Mouse (Mus musculus): Measurements from ENCODE around the gene Nrxn1. TPM values are rescaled to one million over a fixed set of nuclear protein-coding genes. Genes with fewer than 3 reads are reported as not detected.

The Nrxn1 gene
- polyA plus RNA-seq, 1 experiment = 0.05 TPM

DNA sequence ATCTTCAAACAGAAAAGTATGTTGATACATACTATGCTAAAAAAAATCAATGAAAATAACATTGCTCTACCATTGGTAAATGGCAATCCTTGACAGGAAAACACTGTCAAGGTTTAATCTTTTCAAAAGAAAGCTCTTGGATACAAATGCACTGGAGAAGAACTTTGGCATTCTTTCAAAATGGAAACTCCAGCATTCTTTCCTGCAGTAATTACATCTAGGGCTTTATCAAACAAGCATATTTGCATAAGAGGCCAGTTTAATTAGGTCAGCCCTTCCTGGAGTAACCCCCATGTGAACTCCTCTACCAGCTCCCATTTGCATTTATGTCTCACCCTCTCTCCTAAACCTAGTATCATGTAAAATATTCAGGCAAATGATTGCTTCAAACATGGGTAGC is 696.5 kb downstream of the Nrxn1 start:
- Histone ChIP-seq H3ac (ENCODE audit: control insufficient read depth, insufficient read length) (no peak overlapping the region), H3K36me3 (ENCODE audit: control insufficient read depth, insufficient read depth) (no peaks in the 10 kb centered on the region), H3K27me3 (ENCODE audit: control insufficient read depth, insufficient read depth, insufficient read length) (no peaks in the 10 kb centered on the region), H3K4me3 (no peak overlapping the region), H3K79me2 (ENCODE audit: control insufficient read depth, insufficient read depth) (no peaks in the 10 kb centered on the region), H3K4me2 (ENCODE audit: low read depth) (no peak overlapping the region)
- TF ChIP-seq SRF (IDR thresholded peaks at IDR 0.05; ENCODE audit: control insufficient read depth, insufficient read length, low read depth) (no peak), USF1 (IDR thresholded peaks at IDR 0.05; ENCODE audit: low read depth) (no peak), REST (IDR thresholded peaks at IDR 0.05; ENCODE audit: insufficient read depth, insufficient read length) (no peak), MAX (IDR thresholded peaks at IDR 0.05; ENCODE audit: low read depth) (no peak), MYOD1 (IDR thresholded peaks at IDR 0.05; ENCODE audit: control insufficient read depth in 1 of 3, insufficient read length in 2 of 3, low read depth in 2 of 3) (no peak), MYOG (IDR thresholded peaks at IDR 0.05; ENCODE audit: control insufficient read depth in 1 of 3, insufficient read depth in 1 of 3, insufficient read length in 2 of 3, low read depth in 2 of 3) (no peak), TCF12 (IDR thresholded peaks at IDR 0.05; ENCODE audit: insufficient read depth, poor library complexity, severe bottlenecking) (no peak), TCF3 (IDR thresholded peaks at IDR 0.05; ENCODE audit: insufficient read length, low read depth) (no peak)

GRCm38 (mm10) chr17:90394606-90395005 is 698.3 kb downstream of the Nrxn1 start:
- Histone ChIP-seq H3K36me3 (ENCODE audit: control insufficient read depth, insufficient read depth) (no peaks in the 10 kb centered on the region), H3ac (ENCODE audit: control insufficient read depth, insufficient read length) (no peak overlapping the region), H3K79me2 (ENCODE audit: control insufficient read depth, insufficient read depth) (no peaks in the 10 kb centered on the region), H3K27me3 (ENCODE audit: control insufficient read depth, insufficient read depth, insufficient read length) (no peaks in the 10 kb centered on the region), H3K4me2 (ENCODE audit: low read depth) (no peak overlapping the region), H3K4me3 (no peak overlapping the region)
- no peak for TF ChIP-seq TCF12 (IDR thresholded peaks at IDR 0.05; ENCODE audit: insufficient read depth, poor library complexity, severe bottlenecking)
- no peak for TF ChIP-seq MAX (IDR thresholded peaks at IDR 0.05; ENCODE audit: low read depth)
- TF ChIP-seq CEBPB (IDR thresholded peaks at IDR 0.05; ENCODE audit: insufficient read depth, poor library complexity, severe bottlenecking) = no peak
- TF ChIP-seq E2F4 (IDR thresholded peaks at IDR 0.05; ENCODE audit: insufficient read depth) = no peak
- TF ChIP-seq SRF (IDR thresholded peaks at IDR 0.05; ENCODE audit: control insufficient read depth, insufficient read length, low read depth) = no peak
- no peak for TF ChIP-seq MYOG (IDR thresholded peaks at IDR 0.05; ENCODE audit: control insufficient read depth in 1 of 3, insufficient read depth in 1 of 3, insufficient read length in 2 of 3, low read depth in 2 of 3)
- no peak for TF ChIP-seq REST (IDR thresholded peaks at IDR 0.05; ENCODE audit: insufficient read depth, insufficient read length)
- TF ChIP-seq MYOD1 (IDR thresholded peaks at IDR 0.05; ENCODE audit: control insufficient read depth in 1 of 3, insufficient read length in 2 of 3, low read depth in 2 of 3) = no peak
- TF ChIP-seq POLR2AphosphoS2 (IDR thresholded peaks at IDR 0.05; ENCODE audit: insufficient read length, low read depth) = no peak

DNA sequence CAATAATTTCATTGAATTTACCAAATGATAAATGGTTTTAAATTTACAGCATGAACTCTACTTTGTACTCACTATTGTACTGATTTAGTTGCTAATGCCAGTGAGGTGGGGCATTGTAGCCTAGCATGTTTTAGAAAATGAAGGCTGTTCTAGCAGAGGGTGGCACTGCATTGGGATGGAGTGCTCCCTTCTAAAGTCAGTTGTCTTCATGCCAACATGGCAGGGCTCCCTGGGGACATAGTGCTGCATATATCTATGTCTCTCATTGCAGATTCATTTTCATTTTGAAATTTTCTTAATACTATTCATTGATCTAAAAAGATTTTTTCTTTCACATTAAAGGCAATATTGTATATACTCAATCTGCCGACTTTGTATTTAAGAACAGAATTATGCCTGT is 700.1 kb downstream of the Nrxn1 start:
- no peaks in the 10 kb centered on the region for H3K36me3 ChIP-seq (ENCODE audit: control insufficient read depth, insufficient read depth)
- no peak for TF ChIP-seq E2F4 (IDR thresholded peaks at IDR 0.05; ENCODE audit: insufficient read depth)
- TF ChIP-seq USF1 (IDR thresholded peaks at IDR 0.05; ENCODE audit: low read depth) = no peak
- TF ChIP-seq POLR2AphosphoS2 (IDR thresholded peaks at IDR 0.05; ENCODE audit: insufficient read length, low read depth) = no peak
- no peak for TF ChIP-seq MYOD1 (IDR thresholded peaks at IDR 0.05; ENCODE audit: control insufficient read depth in 1 of 3, insufficient read length in 2 of 3, low read depth in 2 of 3)
- TF ChIP-seq SRF (IDR thresholded peaks at IDR 0.05; ENCODE audit: control insufficient read depth, insufficient read length, low read depth) = no peak
- no peak for TF ChIP-seq CEBPB (IDR thresholded peaks at IDR 0.05; ENCODE audit: insufficient read depth, poor library complexity, severe bottlenecking)
- no peak for TF ChIP-seq POLR2A (IDR thresholded peaks at IDR 0.05; ENCODE audit: insufficient read length, low read depth)
- TF ChIP-seq MYOG (IDR thresholded peaks at IDR 0.05; ENCODE audit: control insufficient read depth in 1 of 3, insufficient read depth in 1 of 3, insufficient read length in 2 of 3, low read depth in 2 of 3) = no peak
- TF ChIP-seq MAX (IDR thresholded peaks at IDR 0.05; ENCODE audit: low read depth) = no peak
- no peak for TF ChIP-seq TCF12 (IDR thresholded peaks at IDR 0.05; ENCODE audit: insufficient read depth, poor library complexity, severe bottlenecking)
- TF ChIP-seq REST (IDR thresholded peaks at IDR 0.05; ENCODE audit: insufficient read depth, insufficient read length) = no peak
- TF ChIP-seq TCF3 (IDR thresholded peaks at IDR 0.05; ENCODE audit: insufficient read length, low read depth) = no peak
- no peak overlapping the region for H3K4me3 ChIP-seq
- H3K27me3 ChIP-seq (ENCODE audit: control insufficient read depth, insufficient read depth, insufficient read length) = no peaks in the 10 kb centered on the region
- H3K4me2 ChIP-seq (ENCODE audit: low read depth) = no peak overlapping the region
- no peaks in the 10 kb centered on the region for H3K79me2 ChIP-seq (ENCODE audit: control insufficient read depth, insufficient read depth)
- no peak overlapping the region for H3ac ChIP-seq (ENCODE audit: control insufficient read depth, insufficient read length)

DNA sequence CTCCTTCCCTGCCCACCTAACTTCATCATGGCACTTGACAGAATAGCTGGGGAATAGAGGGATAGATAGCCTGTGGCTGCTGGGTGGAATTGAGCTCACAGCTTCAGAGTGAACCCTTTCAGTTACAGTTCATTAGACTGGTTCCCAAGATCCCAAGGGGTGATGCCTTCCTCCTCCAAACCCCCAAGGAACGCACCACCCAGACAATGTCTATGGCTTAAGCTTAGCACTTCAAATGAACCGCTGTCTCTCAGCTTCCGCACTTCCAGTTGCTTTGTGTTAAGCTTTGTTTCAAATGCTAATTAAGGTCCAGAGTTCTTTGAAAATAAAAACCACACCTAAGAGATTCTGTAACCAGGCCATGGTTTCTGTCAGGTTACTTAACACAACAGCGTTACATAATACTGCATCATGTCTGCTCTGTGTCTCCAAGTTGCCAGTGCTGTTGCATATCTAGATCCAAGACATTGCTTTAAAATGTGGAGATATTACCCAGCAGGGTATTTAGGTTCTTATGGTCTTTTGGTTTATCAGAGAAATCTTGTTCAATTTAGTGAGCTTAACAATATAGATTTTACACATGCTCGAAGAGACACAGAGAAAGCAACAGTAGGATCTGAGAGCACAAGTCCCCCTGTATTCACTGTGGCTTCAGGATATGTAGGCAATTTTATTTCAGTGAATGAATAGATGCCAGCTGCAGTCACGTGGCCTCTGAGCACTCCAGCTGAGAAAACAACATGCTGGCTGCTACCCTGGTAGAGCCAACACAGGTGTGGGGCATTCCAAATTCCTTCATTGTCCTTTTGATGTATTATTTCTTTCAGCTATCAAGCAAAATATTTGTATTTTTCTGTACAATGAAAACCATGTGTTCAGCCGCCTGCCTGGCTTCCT is 702.3 kb downstream of the Nrxn1 start:
- Histone ChIP-seq H3K27me3 (ENCODE audit: control insufficient read depth, insufficient read depth, insufficient read length) (no peaks in the 10 kb centered on the region), H3K4me3 (no peak overlapping the region), H3K36me3 (ENCODE audit: control insufficient read depth, insufficient read depth) (no peaks in the 10 kb centered on the region), H3K4me2 (ENCODE audit: low read depth) (no peak overlapping the region), H3ac (ENCODE audit: control insufficient read depth, insufficient read length) (no peak overlapping the region), H3K79me2 (ENCODE audit: control insufficient read depth, insufficient read depth) (no peaks in the 10 kb centered on the region)
- TF ChIP-seq CEBPB (IDR thresholded peaks at IDR 0.05; ENCODE audit: insufficient read depth, poor library complexity, severe bottlenecking) = no peak
- TF ChIP-seq USF1 (IDR thresholded peaks at IDR 0.05; ENCODE audit: low read depth) = peak; percentile 17

GRCm38 (mm10) chr17:90384856-90385255 is 708.0 kb downstream of the Nrxn1 start:
- Histone ChIP-seq H3K4me3 (no peak overlapping the region), H3ac (ENCODE audit: control insufficient read depth, insufficient read length) (no peak overlapping the region), H3K4me2 (ENCODE audit: low read depth) (no peak overlapping the region), H3K36me3 (ENCODE audit: control insufficient read depth, insufficient read depth) (no peaks in the 10 kb centered on the region), H3K79me2 (ENCODE audit: control insufficient read depth, insufficient read depth) (no peaks in the 10 kb centered on the region), H3K27me3 (ENCODE audit: control insufficient read depth, insufficient read depth, insufficient read length) (no peaks in the 10 kb centered on the region)
- TF ChIP-seq E2F4 (IDR thresholded peaks at IDR 0.05; ENCODE audit: insufficient read depth) (no peak), USF1 (IDR thresholded peaks at IDR 0.05; ENCODE audit: low read depth) (no peak), POLR2AphosphoS2 (IDR thresholded peaks at IDR 0.05; ENCODE audit: insufficient read length, low read depth) (no peak), TCF12 (IDR thresholded peaks at IDR 0.05; ENCODE audit: insufficient read depth, poor library complexity, severe bottlenecking) (no peak), MYOD1 (IDR thresholded peaks at IDR 0.05; ENCODE audit: control insufficient read depth in 1 of 3, insufficient read length in 2 of 3, low read depth in 2 of 3) (no peak), TCF3 (IDR thresholded peaks at IDR 0.05; ENCODE audit: insufficient read length, low read depth) (no peak), POLR2A (IDR thresholded peaks at IDR 0.05; ENCODE audit: insufficient read length, low read depth) (no peak), SRF (IDR thresholded peaks at IDR 0.05; ENCODE audit: control insufficient read depth, insufficient read length, low read depth) (no peak), MAX (IDR thresholded peaks at IDR 0.05; ENCODE audit: low read depth) (no peak), CEBPB (IDR thresholded peaks at IDR 0.05; ENCODE audit: insufficient read depth, poor library complexity, severe bottlenecking) (no peak), MYOG (IDR thresholded peaks at IDR 0.05; ENCODE audit: control insufficient read depth in 1 of 3, insufficient read depth in 1 of 3, insufficient read length in 2 of 3, low read depth in 2 of 3) (no peak), REST (IDR thresholded peaks at IDR 0.05; ENCODE audit: insufficient read depth, insufficient read length) (no peak)
